Mouse (Mus musculus): ENCODE results near the gene Gpr157. TPM values are rescaled to one million over a fixed set of nuclear protein-coding genes. Genes with fewer than 3 reads are reported as not detected.

Gpr157 gene
- total RNA-seq, 2 experiments from 2014 or later: 1.5 TPM

- intact Hi-C loops (cut with DNase I): no loop called here
- no peak for TF ChIP-seq CTCF (IDR thresholded peaks at IDR 0.05)
- Histone ChIP-seq H3K27ac (no peak within 1 kb of the TSS), H3K4me3 (no peak within 1 kb of the TSS)
- no peak for DNase-seq (ENCODE audit: extremely low spot score in 1 of 2, low spot score in 2 of 2)
These were observed 31.9 kb downstream of the Gpr157 start, which contains the start of gene Slc2a5 for GRCm38 (mm10) chr4:150119055-150119454. Slc2a5 (plus strand) TSS chr4:150119283.

GRCm38 (mm10) chr4:150119640-150120039, 32.5 kb downstream of the Gpr157 start:
- no peak for TF ChIP-seq CTCF (IDR thresholded peaks at IDR 0.05)
- Histone ChIP-seq H3K27ac (no peak overlapping the region), H3K4me3 (no peak overlapping the region)
- intact Hi-C loops (cut with DNase I): loop anchor here (5.0 kb wide), 1 partner anchor 88 kb away; no protein-coding TSS in a partner anchor
- DNase-seq (ENCODE audit: extremely low spot score in 1 of 2, low spot score in 2 of 2): no peak

- no peak; the same call in 1 of the 2 replicates for TF ChIP-seq CTCF (IDR thresholded peaks at IDR 0.05)
- intact Hi-C loops (cut with DNase I): loop anchor here (5.0 kb wide), 1 partner anchor 87 kb away; no protein-coding TSS in a partner anchor
- Histone ChIP-seq H3K27ac (no peak overlapping the region), H3K4me3 (no peak overlapping the region)
- DNase-seq (ENCODE audit: extremely low spot score in 1 of 2, low spot score in 2 of 2): no peak
These were observed 33.1 kb downstream of the Gpr157 start for GRCm38 (mm10) chr4:150120173-150120833.

GRCm38 (mm10) chr4:150121430-150121829, 34.3 kb downstream of the Gpr157 start:
- H3K4me3 ChIP-seq: no peak overlapping the region
- no peak for DNase-seq (ENCODE audit: extremely low spot score in 1 of 2, low spot score in 2 of 2)
- no peak overlapping the region for H3K27ac ChIP-seq
- intact Hi-C loops (cut with DNase I): loop anchor here (5.0 kb wide), 1 partner anchor 86 kb away; no protein-coding TSS in a partner anchor
- TF ChIP-seq CTCF (IDR thresholded peaks at IDR 0.05): no peak

- Histone ChIP-seq H3K27ac (no peak overlapping the region), H3K4me3 (no peak overlapping the region)
- no peak for DNase-seq (ENCODE audit: extremely low spot score in 1 of 2, low spot score in 2 of 2)
- intact Hi-C loops (cut with DNase I): loop anchor here (5.0 kb wide), 1 partner anchor 85 kb away; no protein-coding TSS in a partner anchor
- no peak for TF ChIP-seq CTCF (IDR thresholded peaks at IDR 0.05)
These were observed 35.3 kb downstream of the Gpr157 start for GRCm38 (mm10) chr4:150122476-150122875.

- intact Hi-C loops (cut with DNase I): no loop called here
- Histone ChIP-seq H3K27ac (no peak overlapping the region), H3K4me3 (no peak overlapping the region)
- no peak for DNase-seq (ENCODE audit: extremely low spot score in 1 of 2, low spot score in 2 of 2)
- TF ChIP-seq CTCF (IDR thresholded peaks at IDR 0.05): no peak
These were observed 39.2 kb downstream of the Gpr157 start for GRCm38 (mm10) chr4:150126373-150126772.

- TF ChIP-seq CTCF (IDR thresholded peaks at IDR 0.05): no peak
- H3K4me3 ChIP-seq: no peak overlapping the region
- intact Hi-C loops (cut with DNase I): no loop called here
- DNase-seq (ENCODE audit: extremely low spot score in 1 of 2, low spot score in 2 of 2): no peak
- H3K27ac ChIP-seq: no peak overlapping the region
These were observed 40.7 kb downstream of the Gpr157 start for GRCm38 (mm10) chr4:150127894-150128293.

GRCm38 (mm10) chr4:150128571-150128970, 41.4 kb downstream of the Gpr157 start:
- no peak overlapping the region for H3K4me3 ChIP-seq
- H3K27ac ChIP-seq: no peak overlapping the region
- no peak for TF ChIP-seq CTCF (IDR thresholded peaks at IDR 0.05)
- no peak for DNase-seq (ENCODE audit: extremely low spot score in 1 of 2, low spot score in 2 of 2)
- intact Hi-C loops (cut with DNase I): no loop called here

- H3K27ac ChIP-seq: no peak overlapping the region
- TF ChIP-seq CTCF (IDR thresholded peaks at IDR 0.05): no peak
- DNase-seq (ENCODE audit: extremely low spot score in 1 of 2, low spot score in 2 of 2): no peak
- intact Hi-C loops (cut with DNase I): no loop called here
- no peak overlapping the region for H3K4me3 ChIP-seq
These were observed 43.5 kb downstream of the Gpr157 start for GRCm38 (mm10) chr4:150130661-150131060.

- DNase-seq (ENCODE audit: extremely low spot score in 1 of 2, low spot score in 2 of 2): no peak
- Histone ChIP-seq H3K27ac (no peak overlapping the region), H3K4me3 (no peak overlapping the region)
- intact Hi-C loops (cut with DNase I): no loop called here
- no peak for TF ChIP-seq CTCF (IDR thresholded peaks at IDR 0.05)
These were observed 45.6 kb downstream of the Gpr157 start for GRCm38 (mm10) chr4:150132692-150133271.

- intact Hi-C loops (cut with DNase I): no loop called here
These were observed 48.1 kb downstream of the Gpr157 start for GRCm38 (mm10) chr4:150135254-150135653.

GRCm38 (mm10) chr4:150136693-150137092, 49.5 kb downstream of the Gpr157 start:
- no peak overlapping the region for H3K4me3 ChIP-seq
- TF ChIP-seq CTCF (IDR thresholded peaks at IDR 0.05): peak; percentile 98
- peak; percentile 48 to 75 for DNase-seq (ENCODE audit: extremely low spot score in 1 of 2, low spot score in 2 of 2)
- intact Hi-C loops (cut with DNase I): loop anchor here (2.0 kb wide), 1 partner anchor 82 kb away; no protein-coding TSS in a partner anchor
- no peak overlapping the region for H3K27ac ChIP-seq

More at GRCm38 (mm10) chr4:150135254-150135653, 48.1 kb downstream of the Gpr157 start:
- H3K4me3 ChIP-seq: no peak overlapping the region
- DNase-seq (ENCODE audit: extremely low spot score in 1 of 2, low spot score in 2 of 2): no peak
- TF ChIP-seq CTCF (IDR thresholded peaks at IDR 0.05): peak; percentile 15
- H3K27ac ChIP-seq: no peak overlapping the region
